Mouse (Mus musculus) embryonic stem cell, embryonic (primary cell): ENCODE results near the gene Tubb4b.

Experiments used
- CTCF ChIA-PET, 4 experiments: fragments of 300-600 bp in 2 of 4; fragments of 350-600 bp in 2 of 4; sonication (Branson Sonifier 250); formaldehyde crosslinking; loops; one replicate each; lab custom pipeline; 2022; ENCODE audit warnings: inconsistent platforms in 2 of 4; lab: Charles Lee
- POLR2A ChIA-PET, 4 experiments: fragments of 300-600 bp in 2 of 4; fragments of 350-600 bp in 2 of 4; sonication (Branson Sonifier 250); formaldehyde crosslinking; loops; one replicate each; lab custom pipeline; 2022; ENCODE audit warnings: antibody characterized with exemption in 4 of 4, inconsistent platforms in 1 of 4; lab: Charles Lee

Gene Tubb4b

GRCm38 (mm10) chr2:25224492-25224765 is at the start of gene Tubb4b:
Gene Tubb4b, minus strand, starts transcription at chr2:25224702.
- POLR2A ChIA-PET = interaction anchor here (0.5 to 75.9 kb wide), 78 partner anchors 10 to 1127 kb away, joined by 3 to 2347 read pairs (median 5); partner anchors contain the start of genes Tor4a (in 4 of the 4), AL732309.1 (in 3 of the 4), Anapc2 (in 3 of the 4) and Nelfb (in 3 of the 4)
- CTCF ChIA-PET = interaction anchor here in 2 of 4 experiments (0.6 to 1.8 kb wide), 10 partner anchors 13 to 357 kb away, joined by 3 to 9 read pairs (median 4); partner anchors contain the start of genes Abca2 (in 1 of the 2), Ajm1 (in 1 of the 2), Cysrt1 (in 1 of the 2) and Nelfb (in 1 of the 2)

GRCm38 (mm10) chr2:25273010-25273409 is 48.5 kb upstream of the Tubb4b start:
- ChIA-PET POLR2A (interaction anchor here (0.6 to 75.9 kb wide), 38 partner anchors 9 to 353 kb away, joined by 3 to 2347 read pairs (median 4); partner anchors contain the start of genes Tprn (in 4 of the 4), Tubb4b (in 3 of the 4), Fam166a (in 2 of the 4) and Lrrc26 (in 2 of the 4)), CTCF (interaction anchor here in 3 of 4 experiments (0.5 to 2.5 kb wide), 13 partner anchors 8 to 129 kb away, joined by 3 to 11 read pairs (median 4); partner anchors contain the start of genes Nrarp (in 1 of the 3) and Tmem203 (in 1 of the 3))

DNA sequence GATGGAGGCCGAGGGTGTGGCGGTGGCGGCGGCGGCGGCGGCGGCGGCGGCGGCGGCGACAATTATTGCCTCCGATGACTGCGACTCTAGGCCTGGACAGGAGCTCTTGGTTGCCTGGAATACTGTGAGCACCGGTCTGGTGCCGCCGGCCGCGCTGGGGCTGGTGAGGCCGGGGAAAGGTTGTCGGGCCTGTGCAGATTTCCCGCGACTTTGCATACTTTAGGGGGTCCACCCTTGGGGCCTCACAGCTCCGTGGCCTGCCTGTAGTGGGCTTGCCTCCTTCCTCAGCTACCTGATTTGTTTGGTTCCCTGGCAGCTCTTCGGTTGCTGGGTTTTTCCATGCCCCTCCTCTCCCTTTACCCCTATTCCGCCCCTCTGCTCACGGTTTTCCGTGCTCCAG is 48.0 kb upstream of the Tubb4b start:
- CTCF ChIA-PET = interaction anchor here (0.7 to 2.5 kb wide), 24 partner anchors 9 to 274 kb away, joined by 3 to 11 read pairs (median 3); partner anchors contain the start of genes Nrarp (in 1 of the 4) and Traf2 (in 1 of the 4)
- POLR2A ChIA-PET = interaction anchor here (0.6 to 75.9 kb wide), 63 partner anchors 9 to 353 kb away, joined by 3 to 2347 read pairs (median 4); partner anchors contain the start of genes Tprn (in 4 of the 4), Lrrc26 (in 3 of the 4), Man1b1 (in 3 of the 4) and Tubb4b (in 3 of the 4)

DNA sequence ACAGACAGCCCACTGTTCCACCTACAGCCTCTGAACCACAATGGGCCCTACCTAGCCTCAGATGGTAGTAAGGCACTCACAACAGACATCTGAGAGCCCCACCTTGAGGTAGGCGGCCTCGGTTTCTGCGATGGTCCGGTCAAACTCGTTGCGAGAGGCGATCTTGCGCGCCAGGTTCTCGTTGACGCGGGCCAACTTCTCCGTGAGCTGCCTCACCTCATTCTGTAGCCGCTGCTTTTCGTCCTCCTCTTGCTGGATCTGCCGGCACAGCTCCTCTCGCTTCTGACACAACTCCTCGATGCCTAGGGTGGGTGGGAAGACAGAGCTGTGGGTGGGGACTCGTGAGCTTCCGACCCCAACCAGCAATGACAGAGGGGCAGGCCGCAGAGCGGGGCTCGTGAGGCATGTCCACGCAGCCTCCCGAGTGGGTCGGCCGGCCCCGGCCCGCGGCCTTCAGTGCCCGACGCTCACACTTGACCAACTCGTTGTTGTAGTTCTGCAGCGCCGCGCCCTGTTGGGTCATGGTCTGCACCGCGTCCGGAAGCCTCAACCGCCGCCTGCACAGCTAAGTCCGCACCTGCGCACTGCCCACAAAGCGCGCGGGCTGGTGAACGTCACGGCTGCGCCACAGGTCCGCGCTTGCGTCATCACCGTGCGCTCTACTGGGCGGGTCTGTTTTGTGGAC is 47.5 kb upstream of the Tubb4b start, which contains the start of the genes Ssna1 and Anapc2:
Gene Ssna1, minus strand, starts transcription at position 612 of the 685 bp plus-strand sequence.
Gene Anapc2, plus strand, starts transcription at position 652 of the 685 bp plus-strand sequence.
- POLR2A ChIA-PET = interaction anchor here (0.6 to 75.9 kb wide), 77 partner anchors 9 to 1174 kb away, joined by 3 to 2347 read pairs (median 4); partner anchors contain the start of genes Tprn (in 4 of the 4), Lrrc26 (in 3 of the 4), Man1b1 (in 3 of the 4) and Tubb4b (in 3 of the 4)
- CTCF ChIA-PET = interaction anchor here (0.6 to 2.5 kb wide), 32 partner anchors 9 to 806 kb away, joined by 3 to 11 read pairs (median 3); partner anchors contain the start of genes Nrarp (in 1 of the 4), Tprn (in 1 of the 4) and Traf2 (in 1 of the 4)

DNA sequence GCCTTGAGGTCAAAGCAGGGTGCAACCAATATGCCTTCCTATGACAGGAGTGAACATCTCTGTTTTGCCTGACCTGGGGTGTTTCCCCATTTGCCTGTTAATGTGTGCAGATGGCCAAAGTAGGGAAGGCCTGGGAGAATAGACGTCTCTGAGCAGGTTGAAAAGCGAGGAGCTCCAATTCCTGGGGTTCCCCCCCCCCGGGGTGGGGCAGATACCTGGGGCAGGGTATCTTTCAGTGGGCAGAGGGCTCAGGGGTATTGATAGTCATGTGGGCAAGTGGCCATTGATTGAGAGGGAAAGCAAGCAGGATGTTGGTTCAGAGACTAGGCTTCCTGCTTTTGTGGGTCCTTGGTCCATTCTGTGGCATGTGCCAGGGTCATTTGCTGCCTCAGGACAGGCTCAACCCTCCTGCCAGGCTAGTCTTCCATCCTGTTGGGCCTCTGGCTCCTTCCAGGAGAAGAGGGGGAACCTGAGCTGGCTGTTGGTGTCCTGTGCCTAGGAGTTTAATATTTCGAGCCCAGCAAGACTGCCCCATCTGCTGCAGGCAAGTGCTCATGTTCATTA is 43.3 kb upstream of the Tubb4b start:
- CTCF ChIA-PET = interaction anchor here in 3 of 4 experiments (0.5 to 5.0 kb wide), 6 partner anchors 11 to 134 kb away, joined by 3 to 16 read pairs (median 3); no protein-coding TSS in a partner anchor
- POLR2A ChIA-PET = interaction anchor here in 3 of 4 experiments (0.6 to 75.9 kb wide), 24 partner anchors 11 to 292 kb away, joined by 3 to 2347 read pairs (median 4); partner anchors contain the start of genes Tubb4b (in 3 of the 3), Fam166a (in 2 of the 3), Nelfb (in 2 of the 3) and Rnf224 (in 2 of the 3)

GRCm38 (mm10) chr2:25267241-25267640 is 42.7 kb upstream of the Tubb4b start:
- CTCF ChIA-PET = interaction anchor here in 3 of 4 experiments (0.5 to 5.0 kb wide), 5 partner anchors 12 to 314 kb away, joined by 3 to 16 read pairs (median 3); partner anchors contain the start of gene Ajm1 (in 1 of the 3)
- POLR2A ChIA-PET = interaction anchor here in 3 of 4 experiments (0.6 to 75.9 kb wide), 27 partner anchors 11 to 318 kb away, joined by 3 to 2347 read pairs (median 4); partner anchors contain the start of genes Tor4a (in 3 of the 3), Tubb4b (in 3 of the 3), Fam166a (in 2 of the 3) and Nelfb (in 2 of the 3)

DNA sequence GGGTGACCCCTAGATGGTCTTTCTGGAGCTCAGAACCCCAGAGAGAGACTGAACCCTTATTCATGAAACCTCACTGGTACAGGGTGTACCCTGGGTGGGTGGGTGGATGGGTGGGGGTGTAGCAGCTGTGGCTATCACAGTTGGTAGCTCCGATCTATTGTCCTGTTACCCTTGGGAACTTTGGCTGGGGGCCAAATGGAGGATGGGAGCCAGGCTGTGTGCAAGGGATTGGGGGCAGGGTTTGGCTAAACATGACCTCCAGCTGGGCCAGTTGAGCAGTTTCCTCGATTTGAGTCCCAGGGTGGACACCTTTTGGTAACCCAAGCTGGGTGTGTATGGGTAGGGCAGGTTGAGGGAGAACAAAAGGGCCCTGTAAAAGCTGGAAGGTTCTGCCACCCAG is 42.2 kb upstream of the Tubb4b start:
- CTCF ChIA-PET = interaction anchor here in 2 of 4 experiments (1.4 to 5.0 kb wide), 3 partner anchors 13 to 314 kb away, joined by 3 to 16 read pairs (median 4); partner anchors contain the start of gene Ajm1 (in 1 of the 2)
- POLR2A ChIA-PET = interaction anchor here (0.5 to 75.9 kb wide), 30 partner anchors 11 to 1404 kb away, joined by 3 to 2347 read pairs (median 4); partner anchors contain the start of genes Tor4a (in 3 of the 4), Tubb4b (in 3 of the 4), Fam166a (in 2 of the 4) and Nelfb (in 2 of the 4)

DNA sequence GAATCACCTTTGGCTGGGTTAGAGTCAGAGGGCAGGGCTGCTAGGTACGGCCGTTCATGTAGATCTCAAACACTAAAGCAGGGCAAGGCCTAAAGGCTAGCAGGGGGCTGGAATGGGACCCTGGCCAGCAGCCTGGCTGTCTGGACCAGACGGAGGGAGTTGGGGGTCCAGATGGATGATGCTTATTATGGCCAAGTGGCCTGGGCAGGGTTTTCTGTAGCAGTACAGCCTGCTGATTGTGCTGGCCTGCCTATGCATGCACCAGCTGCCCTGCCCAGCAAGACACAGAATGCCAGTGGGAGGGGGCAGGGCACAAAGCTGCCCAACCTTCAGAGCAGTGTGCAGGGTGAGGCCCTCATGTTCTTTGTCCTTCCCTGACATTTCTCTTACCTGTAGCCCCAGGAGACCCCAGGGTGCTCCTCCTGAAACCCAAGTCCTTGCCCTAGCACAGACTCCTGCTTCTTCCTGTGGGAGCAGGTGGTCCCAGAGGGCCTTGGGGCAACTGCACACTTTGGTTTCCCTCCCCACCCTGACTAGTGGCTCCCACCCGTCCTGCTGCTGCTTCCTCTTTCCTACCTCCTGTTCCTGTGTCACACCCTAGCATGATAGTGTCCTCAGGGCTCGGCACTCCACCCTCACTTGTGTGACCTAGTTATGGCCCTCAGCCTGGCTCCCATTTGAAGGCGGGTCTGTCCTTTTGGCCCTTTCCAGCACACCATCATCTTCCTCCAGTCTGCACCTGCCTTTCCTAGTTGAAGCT is 41.6 kb upstream of the Tubb4b start:
- ChIA-PET POLR2A (interaction anchor here (0.5 to 75.9 kb wide), 29 partner anchors 10 to 1403 kb away, joined by 3 to 2347 read pairs (median 4); partner anchors contain the start of genes Cysrt1 (in 2 of the 4), Fam166a (in 2 of the 4), Nelfb (in 2 of the 4) and Rnf208 (in 2 of the 4)), CTCF (interaction anchor here (0.6 to 5.0 kb wide), 8 partner anchors 13 to 315 kb away, joined by 3 to 16 read pairs (median 4); partner anchors contain the start of gene Ajm1 (in 1 of the 4))

DNA sequence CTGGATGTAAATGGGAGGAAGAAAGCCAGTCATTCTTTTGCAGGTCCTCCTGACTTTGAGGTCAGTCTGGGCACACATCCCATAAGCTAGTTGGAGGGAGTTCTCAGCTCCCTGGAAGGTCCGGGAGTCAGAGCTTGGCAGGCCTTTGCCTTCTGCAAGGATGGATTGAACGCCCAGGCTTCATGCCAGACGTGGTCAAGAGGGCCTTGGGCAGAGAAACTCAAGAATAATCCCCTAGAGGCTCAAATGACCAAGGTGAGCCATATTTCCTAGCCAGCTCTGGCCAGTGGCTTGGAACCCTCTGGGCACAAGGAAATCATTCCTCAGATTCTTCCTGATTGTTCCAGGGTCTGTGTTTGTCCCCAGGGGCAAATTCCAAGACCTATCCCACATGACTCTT is 40.3 kb upstream of the Tubb4b start:
- ChIA-PET CTCF (interaction anchor here in 2 of 4 experiments (0.6 to 1.0 kb wide), 4 partner anchors 14 to 68 kb away, joined by 3 to 12 read pairs (median 4); no protein-coding TSS in a partner anchor), POLR2A (interaction anchor here in 3 of 4 experiments (0.7 to 75.9 kb wide), 11 partner anchors 9 to 98 kb away, joined by 3 to 2347 read pairs (median 3); partner anchors contain the start of genes Cysrt1 (in 2 of the 3), Fam166a (in 2 of the 3), Nelfb (in 2 of the 3) and Rnf208 (in 2 of the 3))

GRCm38 (mm10) chr2:25264286-25264660 is 39.8 kb upstream of the Tubb4b start:
- ChIA-PET CTCF (no interaction called here), POLR2A (interaction anchor here in 3 of 4 experiments (0.9 to 75.9 kb wide), 6 partner anchors 8 to 68 kb away, joined by 3 to 2347 read pairs (median 12); partner anchors contain the start of genes Fam166a (in 2 of the 3), Nelfb (in 2 of the 3), Rnf224 (in 2 of the 3) and Slc34a3 (in 2 of the 3))

GRCm38 (mm10) chr2:25263623-25264285 is 39.3 kb upstream of the Tubb4b start:
- ChIA-PET POLR2A (interaction anchor here in 3 of 4 experiments (1.2 to 75.9 kb wide), 13 partner anchors 8 to 294 kb away, joined by 3 to 2347 read pairs (median 7); partner anchors contain the start of genes Anapc2 (in 2 of the 3), Fam166a (in 2 of the 3), Nelfb (in 2 of the 3) and Rnf224 (in 2 of the 3)), CTCF (interaction anchor here in 2 of 4 experiments (1.1 to 1.9 kb wide), 3 partner anchors 8 to 83 kb away, joined by 3 to 10 read pairs (median 9); partner anchors contain the start of genes Anapc2 (in 1 of the 2), Nrarp (in 1 of the 2) and Ssna1 (in 1 of the 2))

GRCm38 (mm10) chr2:25262795-25263622 is 38.5 kb upstream of the Tubb4b start:
- ChIA-PET CTCF (interaction anchor here in 3 of 4 experiments (0.7 to 1.9 kb wide), 18 partner anchors 9 to 328 kb away, joined by 3 to 10 read pairs (median 4); partner anchors contain the start of genes Abca2 (in 1 of the 3), Anapc2 (in 1 of the 3), Arrdc1 (in 1 of the 3) and Lrrc26 (in 1 of the 3)), POLR2A (interaction anchor here (0.7 to 75.9 kb wide), 52 partner anchors 9 to 885 kb away, joined by 3 to 2347 read pairs (median 4); partner anchors contain the start of genes Anapc2 (in 4 of the 4), Ssna1 (in 4 of the 4), Nrarp (in 3 of the 4) and Cysrt1 (in 2 of the 4))

GRCm38 (mm10) chr2:25262291-25262767 is 37.8 kb upstream of the Tubb4b start, which contains the start of gene Tprn:
Gene Tprn, plus strand, starts transcription at chr2:25262618.
- CTCF ChIA-PET = interaction anchor here in 3 of 4 experiments (0.6 to 1.9 kb wide), 24 partner anchors 9 to 812 kb away, joined by 3 to 10 read pairs (median 4); partner anchors contain the start of genes Abca2 (in 1 of the 3), Anapc2 (in 1 of the 3), Arrdc1 (in 1 of the 3) and Lrrc26 (in 1 of the 3)
- POLR2A ChIA-PET = interaction anchor here (0.6 to 75.9 kb wide), 57 partner anchors 8 to 884 kb away, joined by 3 to 2347 read pairs (median 4); partner anchors contain the start of genes Anapc2 (in 4 of the 4), Ssna1 (in 4 of the 4), Nrarp (in 3 of the 4) and Cysrt1 (in 2 of the 4)
